Mouse (Mus musculus) embryonic facial prominence, embryonic 10.5 days (tissue): ENCODE measurements around the gene Chrm2. TPM values are rescaled to one million over a fixed set of nuclear protein-coding genes. Genes with fewer than 3 reads are reported as not detected.

ENCODE experiments used
- DNase-seq: peaks from one replicate; pipeline ENCODE4 v3.0.0-alpha.2; 2017; ENCODE audit warnings: low spot score
- H3K27ac ChIP-seq: fragments of 300-500 bp; sonication (generic); replicated peaks from 2 replicates; pipeline ENCODE4 v1.5.1; 2016; ENCODE audit warnings: mild to moderate bottlenecking
- H3K27me3 ChIP-seq: fragments of 300-500 bp; sonication (generic); replicated peaks from 2 replicates; pipeline ENCODE4 v1.6.1; 2016; ENCODE audit warnings: low read depth, mild to moderate bottlenecking; ENCODE audit not compliant: poor library complexity, severe bottlenecking
- H3K36me3 ChIP-seq: fragments of 300-500 bp; sonication (generic); replicated peaks from 2 replicates; pipeline ENCODE4 v1.6.1; 2016; ENCODE audit warnings: mild to moderate bottlenecking, moderate library complexity
- H3K4me1 ChIP-seq: fragments of 300-500 bp; sonication (generic); 2 replicates; pipeline ENCODE4 v1.6.1; 2016
- H3K4me3 ChIP-seq: fragments of 300-500 bp; sonication (generic); 2 replicates; pipeline ENCODE4 v1.5.1; 2016; ENCODE audit warnings: mild to moderate bottlenecking, moderate library complexity
- H3K9me3 ChIP-seq: fragments of 300-500 bp; sonication (generic); 2 replicates; pipeline ENCODE4 v1.6.1; 2016; ENCODE audit warnings: mild to moderate bottlenecking
- WGBS: fragments of 180-500 bp; shearing (Covaris S2); methylation state at CpG from one replicate; pipeline ENCODE4 v1.1.7; 2016; 5-methylcytosine and 5-hydroxymethylcytosine counted together
- microRNA counts: library from miRNA; unstranded; fragments of <30 nt; microRNA quantifications from one replicate; lab custom pipeline; 2017
- microRNA-seq: library from miRNA; unstranded; fragments of <30 nt; microRNA quantifications from one replicate; pipeline ENCODE4, GENCODE M21; 2017
- polyA plus RNA-seq: library from polyadenylated mRNA; unstranded; fragments of >200 nt; fragmentation: Nextera tagmentation; extraction: Ambion mirVana; gene quantifications from 2 replicates; pipeline ENCODE4 v1.2.1, GENCODE M21; 2016

Gene Chrm2
- polyA plus RNA-seq, 1 experiment from 2014 or later = 0.24 TPM

GRCm38 (mm10) chr6:36541247-36541646 lies 153.4 kb downstream of the Chrm2 start:
- no peak overlapping the region for H3K4me3 ChIP-seq
- no peaks in the 10 kb centered on the region for H3K4me1 ChIP-seq

GRCm38 (mm10) chr6:36566886-36567285 lies 179.0 kb downstream of the Chrm2 start:
- no peak overlapping the region for H3K27ac ChIP-seq
- H3K4me1 ChIP-seq = no peaks in the 10 kb centered on the region
- H3K9me3 ChIP-seq = no peaks in the 10 kb centered on the region
- no peaks in the 10 kb centered on the region for H3K27me3 ChIP-seq
- H3K4me3 ChIP-seq = no peak overlapping the region
- no peaks in the 10 kb centered on the region for H3K36me3 ChIP-seq
- DNase-seq = no peak
- whole genome bisulfite sequencing = 85% methylated on average over 2 of the region's 2 CpGs

More at GRCm38 (mm10) chr6:36541247-36541646, 153.4 kb downstream of the Chrm2 start:
- Histone ChIP-seq H3K27ac (no peak overlapping the region), H3K9me3 (no peaks in the 10 kb centered on the region), H3K27me3 (no peaks in the 10 kb centered on the region), H3K36me3 (no peaks in the 10 kb centered on the region)
- 90% methylated on average over 6 of the region's 6 CpGs for WGBS
- no peak for DNase-seq

MicroRNAs encoded within 50 kb of the gene (microRNA counts, 519-probe panel; counts per million panel counts)
- microRNA mmu-miR-490 (lab: Ali Mortazavi, UCI) = 188 counts per million, percentile 57 among the panel's probes with 10 or more counts

Small RNA genes within 50 kb of the gene (microRNA-seq; reads per million reads assigned to microRNA genes)
- 3.0 reads per million, percentile 2 among the genes with 10 or more reads in this experiment for gene Mir490
